Mouse (Mus musculus) midbrain, embryonic 16.5 days (tissue): ENCODE data around the gene Ttyh1. TPM values are rescaled to one million over a fixed set of nuclear protein-coding genes. Genes with fewer than 3 reads are reported as not detected.

ENCODE experiments used
- ATAC-seq: fragments of 200-750 bp; cut with Nextera tagmentation; 2 replicates; pipeline ENCODE4 v1.8.0; 2017; ENCODE audit warnings: moderate TSS enrichment
- H3K27ac ChIP-seq: fragments of 300-500 bp; sonication (generic); 2 replicates; pipeline ENCODE4 v1.5.1; 2014; ENCODE audit warnings: mild to moderate bottlenecking, low read length, mixed read lengths
- H3K27me3 ChIP-seq: fragments of 300-500 bp; sonication (generic); 2 replicates; pipeline ENCODE4 v1.6.1; 2014; ENCODE audit warnings: low read depth, low read length, mixed read lengths; ENCODE audit not compliant: control insufficient read depth, insufficient read depth
- H3K36me3 ChIP-seq: fragments of 300-500 bp; sonication (generic); 2 replicates; pipeline ENCODE4 v1.6.1; 2014; ENCODE audit warnings: mild to moderate bottlenecking, low read length, moderate library complexity, mixed read lengths; ENCODE audit not compliant: control insufficient read depth, insufficient read depth
- H3K4me1 ChIP-seq: fragments of 300-500 bp; sonication (generic); 2 replicates; pipeline ENCODE4 v1.6.1; 2014; ENCODE audit warnings: mild to moderate bottlenecking, low read length, mixed read lengths; ENCODE audit not compliant: control insufficient read depth, insufficient read depth
- H3K4me2 ChIP-seq: fragments of 300-500 bp; sonication (generic); 2 replicates; pipeline ENCODE4 v1.6.1; 2014; ENCODE audit warnings: mild to moderate bottlenecking, low read length, mixed read lengths
- H3K4me3 ChIP-seq: fragments of 300-500 bp; sonication (generic); 2 replicates; pipeline ENCODE4 v1.5.1; 2014; ENCODE audit warnings: low read depth, mild to moderate bottlenecking, low read length, moderate library complexity, mixed read lengths
- H3K9ac ChIP-seq: fragments of 300-500 bp; sonication (generic); 2 replicates; pipeline ENCODE4 v1.6.1; 2014; ENCODE audit warnings: low read depth, low read length, mixed read lengths
- H3K9me3 ChIP-seq: fragments of 300-500 bp; sonication (generic); replicated peaks from 2 replicates; pipeline ENCODE4 v1.6.1; 2014; ENCODE audit warnings: mild to moderate bottlenecking, low read length, mixed read lengths; ENCODE audit not compliant: control insufficient read depth, poor library complexity, severe bottlenecking
- WGBS: fragments of 180-500 bp; shearing (Covaris S2); extraction: QIAGEN DNeasy Blood & Tissue Kit; methylation state at CpG from one replicate; pipeline ENCODE4 v1.1.7; 2014; 5-methylcytosine and 5-hydroxymethylcytosine counted together
- polyA plus RNA-seq: library from polyadenylated mRNA; unstranded; fragments of >200 nt; fragmentation: Nextera tagmentation; extraction: Ambion mirVana; gene quantifications from 2 replicates; pipeline ENCODE4 v1.2.1, GENCODE M21; 2015

Gene Ttyh1
- polyA plus RNA-seq, 1 experiment from 2014 or later, result 158 TPM

GRCm38 (mm10) chr7:4164090-4164910 lies 45.1 kb downstream of the Ttyh1 start, which contains the start of gene Cdc42ep5:
TSS of gene Cdc42ep5 (minus strand) at chr7:4164860.
- WGBS, result under 1% methylated on average over 18 of the region's 20 CpGs
- Histone ChIP-seq H3K4me3 (peak within 1 kb of the TSS; percentile 28), H3K27me3 (0 out of 2 replicates have a peak, but pooled peaks cover 3% of the 10 kb centered on the region), H3K4me2 (peak within 1 kb of the TSS; percentile 51), H3K9ac (0 out of 2 replicates have a peak within 1 kb of the TSS, but pooled peaks have one; percentile 43), H3K36me3 (no peaks in the 10 kb centered on the region), H3K9me3 (no peaks in the 10 kb centered on the region), H3K4me1 (peaks cover 8% of the 10 kb centered on the region; the same call in 1 of the 2 replicates), H3K27ac (no peak within 1 kb of the TSS)
- ATAC-seq, result peak; percentile 78

DNA sequence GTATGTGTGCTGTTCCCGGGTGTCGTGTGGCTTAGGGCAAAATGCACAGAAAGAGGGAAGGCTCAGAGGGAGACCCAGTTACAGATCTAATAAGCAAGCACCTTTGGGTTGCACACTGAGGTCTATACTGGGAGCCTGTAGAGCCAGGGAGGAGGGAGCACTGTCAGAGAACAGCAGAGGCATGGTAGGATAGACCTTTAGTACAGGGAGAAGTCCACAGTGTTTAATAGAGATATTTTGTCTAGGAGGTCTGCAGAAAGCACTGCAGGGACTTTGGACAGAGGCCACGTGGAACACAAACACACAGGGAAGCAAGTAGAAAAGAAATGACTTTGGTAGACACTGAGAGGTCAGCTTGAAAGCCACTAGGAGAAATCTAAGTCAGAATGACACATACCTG lies 46.1 kb downstream of the Ttyh1 start:
- Histone ChIP-seq H3K36me3 (no peaks in the 10 kb centered on the region), H3K27me3 (0 out of 2 replicates have a peak, but pooled peaks cover 3% of the 10 kb centered on the region), H3K4me1 (peaks cover 8% of the 10 kb centered on the region; the same call in 1 of the 2 replicates), H3K9me3 (no peaks in the 10 kb centered on the region), H3K4me3 (no peak overlapping the region), H3K27ac (no peak overlapping the region), H3K4me2 (no peak overlapping the region), H3K9ac (0 out of 2 replicates have a peak overlapping the region, but pooled peaks have one; percentile 7)
- WGBS, result 18% methylated on average over 3 of the region's 3 CpGs
- no peak for ATAC-seq

GRCm38 (mm10) chr7:4167098-4167497 lies 47.9 kb downstream of the Ttyh1 start:
- no peaks in the 10 kb centered on the region for H3K36me3 ChIP-seq
- H3K4me2 ChIP-seq, result no peak overlapping the region
- ATAC-seq, result no peak
- H3K27me3 ChIP-seq, result 0 out of 2 replicates have a peak, but pooled peaks cover 3% of the 10 kb centered on the region
- peaks cover 8% of the 10 kb centered on the region; the same call in 1 of the 2 replicates for H3K4me1 ChIP-seq
- no peaks in the 10 kb centered on the region for H3K9me3 ChIP-seq
- H3K9ac ChIP-seq, result no peak overlapping the region
- H3K27ac ChIP-seq, result no peak overlapping the region
- H3K4me3 ChIP-seq, result no peak overlapping the region

GRCm38 (mm10) chr7:4170193-4170938 lies 51.2 kb downstream of the Ttyh1 start:
- H3K9ac ChIP-seq, result no peak overlapping the region
- H3K27me3 ChIP-seq, result no peaks in the 10 kb centered on the region
- H3K36me3 ChIP-seq, result no peaks in the 10 kb centered on the region
- no peaks in the 10 kb centered on the region for H3K4me1 ChIP-seq
- 83% methylated on average over 6 of the region's 6 CpGs for WGBS
- H3K4me2 ChIP-seq, result no peak overlapping the region
- H3K27ac ChIP-seq, result no peak overlapping the region
- no peak overlapping the region for H3K4me3 ChIP-seq
- no peak for ATAC-seq
- no peaks in the 10 kb centered on the region for H3K9me3 ChIP-seq

GRCm38 (mm10) chr7:4178438-4178837 lies 59.2 kb downstream of the Ttyh1 start:
- no peak overlapping the region for H3K4me2 ChIP-seq
- H3K27ac ChIP-seq, result no peak overlapping the region
- H3K9ac ChIP-seq, result no peak overlapping the region
- no peak for ATAC-seq
- no peak overlapping the region for H3K4me3 ChIP-seq
- H3K36me3 ChIP-seq, result no peaks in the 10 kb centered on the region
- no peaks in the 10 kb centered on the region for H3K27me3 ChIP-seq
- H3K9me3 ChIP-seq, result no peaks in the 10 kb centered on the region
- no peaks in the 10 kb centered on the region for H3K4me1 ChIP-seq
- WGBS, result 45% methylated on average over 3 of the region's 3 CpGs

Other genes with a start within 250 kb of the Ttyh1 start
- not detected in 2 replicates for gene Gm14548, start 221.3 kb upstream of the Ttyh1 start, polyA plus RNA-seq
- gene Lilra6, start 203.9 kb upstream of the Ttyh1 start, polyA plus RNA-seq, result not detected in 2 replicates
- 1.7 and 1.9 TPM in 2 replicates for gene Lair1, start 56.2 kb upstream of the Ttyh1 start, polyA plus RNA-seq
- 81.8 and 83.3 TPM in 2 replicates for gene Leng8, start 17.6 kb downstream of the Ttyh1 start, polyA plus RNA-seq
- gene Leng9, start 31.0 kb downstream of the Ttyh1 start, polyA plus RNA-seq, result 4.9 and 5.3 TPM in 2 replicates
- gene Cdc42ep5, start 45.5 kb downstream of the Ttyh1 start, polyA plus RNA-seq, result 4.7 and 5.1 TPM in 2 replicates
- gene Lilra5, start 118.3 kb downstream of the Ttyh1 start, polyA plus RNA-seq, result 0.14 TPM in 1 of 2 replicates, not detected in the other
- gene Ncr1, start 218.3 kb downstream of the Ttyh1 start, polyA plus RNA-seq, result not detected in 2 replicates